Mouse (Mus musculus) ES-E14 (cell line): ENCODE measurements around the gene Olfr709-ps1. TPM values are rescaled to one million over a fixed set of nuclear protein-coding genes. Genes with fewer than 3 reads are reported as not detected.
"Not testable (repeated sequence)": the region's sequence is repeated elsewhere in the genome, so short reads cannot be mapped to it uniquely, and the experiment has no call there.

Source experiments
- DNase-seq: peaks from one replicate; pipeline ENCODE4 v3.0.0-alpha.2; 2013; ENCODE audit warnings: low read depth, low spot score
- H3K27ac ChIP-seq: 2 replicates; pipeline ENCODE4 v1.5.1; 2012; ENCODE audit warnings: low read depth, mild to moderate bottlenecking, low read length, moderate library complexity, mixed read lengths; ENCODE audit not compliant: poor library complexity, insufficient read depth, severe bottlenecking
- H3K36me3 ChIP-seq: 2 replicates; pipeline ENCODE4 v1.6.1; 2012; ENCODE audit warnings: mild to moderate bottlenecking, low read length, moderate library complexity, mixed read lengths; ENCODE audit not compliant: control insufficient read depth, poor library complexity, insufficient read depth, severe bottlenecking
- H3K4me1 ChIP-seq, 2 experiments: fragments of 150-350 bp in 1 of 2; sonication (generic) in 1 of 2; 2 replicates each; pipeline ENCODE4 v1.6.1; 2012; ENCODE audit warnings: low read length in 2 of 2, mild to moderate bottlenecking in 1 of 2, mixed read lengths in 1 of 2; ENCODE audit not compliant: control insufficient read depth in 2 of 2, insufficient read depth in 2 of 2, poor library complexity in 1 of 2
- H3K4me3 ChIP-seq, 2 experiments: fragments of 150-350 bp in 1 of 2; sonication (generic) in 1 of 2; 2 replicates each; pipeline ENCODE4 v1.5.1; 2012; ENCODE audit warnings: low read length in 2 of 2, low read depth in 1 of 2, mild to moderate bottlenecking in 1 of 2, mixed read lengths in 1 of 2; ENCODE audit not compliant: insufficient read depth in 1 of 2, poor library complexity in 1 of 2, severe bottlenecking in 1 of 2
- H3K9ac ChIP-seq: 2 replicates; pipeline ENCODE4 v1.6.1; 2012; ENCODE audit warnings: low read depth, mild to moderate bottlenecking, low read length, mixed read lengths; ENCODE audit not compliant: poor library complexity, insufficient read depth, severe bottlenecking
- H3K9me3 ChIP-seq: fragments of 150-350 bp; sonication (generic); 2 replicates; pipeline ENCODE4 v1.6.1; 2012; ENCODE audit warnings: low read depth, mild to moderate bottlenecking, low read length; ENCODE audit not compliant: control insufficient read depth, insufficient read depth
- CHD2 ChIP-seq: IDR thresholded peaks from 2 replicates; pipeline ENCODE4 v1.6.1; 2014; ENCODE audit warnings: mild to moderate bottlenecking, low read depth, low read length, inconsistent platforms
- HCFC1 ChIP-seq: IDR thresholded peaks from 2 replicates; pipeline ENCODE4 v1.6.1; 2012; ENCODE audit warnings: low read length, inconsistent platforms, borderline replicate concordance; ENCODE audit not compliant: insufficient read depth
- MAFK ChIP-seq: IDR thresholded peaks from 2 replicates; pipeline ENCODE4 v1.6.1; 2014; ENCODE audit warnings: mild to moderate bottlenecking, low read depth, low read length, inconsistent platforms; ENCODE audit not compliant: insufficient read depth
- ZC3H11A ChIP-seq: IDR thresholded peaks from 2 replicates; pipeline ENCODE4 v1.6.1; 2012; ENCODE audit warnings: low read depth, mild to moderate bottlenecking, inconsistent platforms, low read length, borderline replicate concordance
- ZNF384 ChIP-seq: IDR thresholded peaks from 2 replicates; pipeline ENCODE4 v1.6.1; 2012; ENCODE audit warnings: low read depth, low read length, inconsistent platforms
- in situ Hi-C, 2 experiments: fragments of 600-800 bp; cut with MboI; formaldehyde crosslinking; loops; one replicate each; pipeline ENCODE4 v1.15.1; 2025; ENCODE audit warnings: low sequenced_read_pairs in 2 of 2, inconsistent platforms in 1 of 2; ENCODE audit not compliant: unreplicated experiment in 2 of 2
- total RNA-seq: library from RNA; depleted of rRNA; stranded (reverse); fragments of 300-350 nt; gene quantifications from 2 replicates; pipeline ENCODE4 v1.2.3, GENCODE M21; 2012; rRNA removed

The Olfr709-ps1 gene
- total RNA-seq, result not detected in 2 replicates

DNA sequence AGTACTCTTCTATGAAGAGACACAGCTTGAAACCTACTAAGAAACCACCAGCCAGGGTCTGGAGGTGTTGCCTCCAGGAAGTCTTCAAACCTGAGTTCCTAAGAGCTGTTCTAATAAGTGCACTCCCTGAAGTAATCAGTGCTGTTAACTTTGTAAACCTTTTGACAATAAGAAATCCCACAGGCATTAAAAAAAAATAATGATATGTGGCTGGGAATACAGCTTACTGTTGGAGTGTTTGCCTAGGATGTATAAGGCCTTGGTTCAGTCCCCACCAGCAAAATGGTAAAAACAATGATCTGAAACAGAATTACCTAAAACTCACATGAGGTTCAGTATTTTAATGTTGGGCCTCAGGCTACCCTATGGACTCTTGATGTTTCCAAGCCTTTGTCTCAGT is at the start of gene Olfr709-ps1:
Olfr709-ps1 (minus strand) TSS at position 101 of the 400 bp plus-strand sequence.
- Histone ChIP-seq H3K27ac (no peak within 1 kb of the TSS), H3K4me3 (no peak within 1 kb of the TSS), H3K9ac (no peak within 1 kb of the TSS), H3K9me3 (no peaks in the 10 kb centered on the region), H3K4me1 (no peaks in the 10 kb centered on the region), H3K36me3 (no peaks in the 10 kb centered on the region)
- no peak for TF ChIP-seq ZC3H11A
- TF ChIP-seq ZNF384, result no peak
- no peak for TF ChIP-seq HCFC1
- TF ChIP-seq MAFK, result no peak
- TF ChIP-seq CHD2, result no peak
- DNase-seq, result no peak
- in situ Hi-C loops, result no loop called here

DNA sequence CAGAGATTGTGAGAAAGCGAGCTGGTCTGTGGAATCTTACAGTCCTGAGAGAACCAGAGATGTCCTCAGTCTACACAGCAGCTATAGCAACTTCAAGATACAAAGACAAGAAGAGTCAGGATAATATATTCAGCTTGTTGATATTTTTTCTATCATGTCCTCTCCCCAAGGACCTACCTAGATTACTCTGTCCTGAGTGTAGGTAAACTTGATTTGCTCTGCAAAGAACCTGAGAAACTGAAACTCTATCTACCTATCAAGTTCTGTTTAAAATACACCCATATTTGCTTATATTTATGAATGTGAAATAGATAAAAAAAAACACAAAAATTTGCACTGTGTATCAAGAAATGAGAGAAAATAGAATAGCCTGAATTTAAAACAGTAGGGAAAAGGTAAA is 43.3 kb upstream of the Olfr709-ps1 start, which contains the start of gene Olfr711:
Olfr711 (minus strand) TSS at position 101 of the 400 bp plus-strand sequence.
- no peaks in the 10 kb centered on the region for H3K4me1 ChIP-seq
- H3K9ac ChIP-seq, result no peak within 1 kb of the TSS
- TF ChIP-seq ZC3H11A (no peak), HCFC1 (no peak), CHD2 (no peak), ZNF384 (no peak), MAFK (no peak)
- no peak for DNase-seq
- no peaks in the 10 kb centered on the region for H3K36me3 ChIP-seq
- no peak within 1 kb of the TSS for H3K27ac ChIP-seq
- H3K9me3 ChIP-seq, result no peaks in the 10 kb centered on the region
- in situ Hi-C loops, result no loop called here
- no peak within 1 kb of the TSS for H3K4me3 ChIP-seq

DNA sequence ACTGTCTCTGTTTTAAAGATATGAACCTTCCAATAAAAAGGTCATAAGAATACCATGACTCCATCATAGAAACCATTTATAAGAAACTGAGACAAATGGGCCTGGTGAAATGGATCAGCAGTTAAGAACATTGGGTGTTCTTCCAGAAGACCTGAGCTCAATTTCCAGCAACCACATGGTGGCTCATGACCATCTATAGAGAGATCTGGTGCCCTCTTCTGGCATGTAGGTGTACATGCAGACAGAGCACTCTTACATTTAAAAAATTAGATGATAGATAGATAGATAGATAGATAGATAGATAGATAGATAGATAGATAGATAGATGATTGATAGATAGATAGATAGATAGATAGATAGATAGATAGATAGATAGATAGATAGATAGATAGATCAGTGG is 35.5 kb upstream of the Olfr709-ps1 start:
- H3K27ac ChIP-seq, H3K4me3 ChIP-seq, DNase-seq, H3K36me3 ChIP-seq, H3K4me1 ChIP-seq, H3K9ac ChIP-seq, H3K9me3 ChIP-seq, in situ Hi-C loops: not testable (repeated sequence)

- Histone ChIP-seq H3K9ac (no peak within 1 kb of the TSS), H3K36me3 (no peaks in the 10 kb centered on the region), H3K4me1 (no peaks in the 10 kb centered on the region), H3K27ac (no peak within 1 kb of the TSS), H3K4me3 (no peak within 1 kb of the TSS), H3K9me3 (no peaks in the 10 kb centered on the region)
- no peak for DNase-seq
- TF ChIP-seq HCFC1 (no peak), MAFK (no peak), CHD2 (no peak)
- in situ Hi-C loops, result no loop called here
These were observed 31.8 kb upstream of the Olfr709-ps1 start, which contains the start of gene Olfr6 for GRCm38 (mm10) chr7:106963837-106964236. Gene Olfr6, minus strand, starts transcription at chr7:106963937.

GRCm38 (mm10) chr7:106948212-106948611 is 16.2 kb upstream of the Olfr709-ps1 start, which contains the start of gene Olfr710:
Gene Olfr710, minus strand, starts transcription at chr7:106948312.
- no peak for TF ChIP-seq ZNF384
- no peak for TF ChIP-seq CHD2
- no peak for TF ChIP-seq HCFC1
- TF ChIP-seq MAFK, result no peak
- no peak for TF ChIP-seq ZC3H11A
- DNase-seq, result no peak
- Histone ChIP-seq H3K4me1 (no peaks in the 10 kb centered on the region), H3K27ac (no peak within 1 kb of the TSS), H3K9me3 (no peaks in the 10 kb centered on the region), H3K36me3 (no peaks in the 10 kb centered on the region), H3K4me3 (no peak within 1 kb of the TSS), H3K9ac (no peak within 1 kb of the TSS)
- in situ Hi-C loops, result no loop called here

GRCm38 (mm10) chr7:106920961-106921360 is 11.1 kb downstream of the Olfr709-ps1 start:
- H3K4me1 ChIP-seq, H3K9ac ChIP-seq, DNase-seq, H3K9me3 ChIP-seq, H3K4me3 ChIP-seq, H3K36me3 ChIP-seq, H3K27ac ChIP-seq, in situ Hi-C loops: not testable (repeated sequence)
